Mouse (Mus musculus) gastrocnemius, postnatal 14 days (tissue): ENCODE measurements around the gene Cers1. TPM values are rescaled to one million over a fixed set of nuclear protein-coding genes. Genes with fewer than 3 reads are reported as not detected.
A peak's percentile ranks its signal among the peaks of the same experiment; 100 is the strongest.

Experiments
- DNase-seq: peaks from one replicate; pipeline ENCODE4 v3.0.0; 2021; ENCODE audit warnings: mixed read lengths
- intact Hi-C: fragments of 180-260 bp; cut with DNase I; formaldehyde crosslinking; loops from one replicate; pipeline ENCODE4 v1.15.1; 2025; ENCODE audit warnings: low total_unique reads
- total RNA-seq, 2 experiments: library from RNA; stranded (reverse); gene quantifications; 2 replicates each; pipeline ENCODE4 v1.2.3; 2021

Cers1 gene
- total RNA-seq, 2 experiments from 2014 or later = 14.5 to 24.5 TPM

GRCm38 (mm10) chr8:70302901-70303300, 12.7 kb upstream of the Cers1 start:
- no peak for DNase-seq
- intact Hi-C loops = no loop called here

- peak; percentile 34 for DNase-seq
- intact Hi-C loops = no loop called here
These were observed 6.3 kb upstream of the Cers1 start for GRCm38 (mm10) chr8:70309311-70309710.

GRCm38 (mm10) chr8:70313399-70313798, 2.2 kb upstream of the Cers1 start:
- peak; percentile 82 for DNase-seq
- intact Hi-C loops = no loop called here

- intact Hi-C loops = no loop called here
- DNase-seq = peak; percentile 66
These were observed 1.2 kb downstream of the Cers1 start for GRCm38 (mm10) chr8:70316511-70317504.

- peak; percentile 30 for DNase-seq
- intact Hi-C loops = no loop called here
These were observed 2.3 kb downstream of the Cers1 start for GRCm38 (mm10) chr8:70317872-70318271.

GRCm38 (mm10) chr8:70323716-70324115, 8.1 kb downstream of the Cers1 start:
- intact Hi-C loops = no loop called here
- no peak for DNase-seq

- DNase-seq = no peak
These were observed 11.9 kb downstream of the Cers1 start for GRCm38 (mm10) chr8:70327512-70327911.

GRCm38 (mm10) chr8:70329124-70329834, 13.7 kb downstream of the Cers1 start, which contains the start of gene Gdf1:
Gene Gdf1, plus strand, starts transcription at chr8:70329817.
- DNase-seq = no peak
- intact Hi-C loops = no loop called here

More at GRCm38 (mm10) chr8:70327512-70327911, 11.9 kb downstream of the Cers1 start:
- intact Hi-C loops = no loop called here

- intact Hi-C loops = loop anchor here (5.0 kb wide), 1 partner anchor 172 kb away; no protein-coding TSS in a partner anchor
These were observed 14.5 kb downstream of the Cers1 start for GRCm38 (mm10) chr8:70329835-70330740.

GRCm38 (mm10) chr8:70330741-70331364, 15.3 kb downstream of the Cers1 start:
- intact Hi-C loops = loop anchor here (5.0 kb wide), 1 partner anchor 171 kb away; no protein-coding TSS in a partner anchor
- DNase-seq = no peak

More at GRCm38 (mm10) chr8:70329835-70330740, 14.5 kb downstream of the Cers1 start:
- no peak for DNase-seq

- intact Hi-C loops = loop anchor here (5.0 kb wide), 1 partner anchor 171 kb away; no protein-coding TSS in a partner anchor
- no peak for DNase-seq
These were observed 16.0 kb downstream of the Cers1 start for GRCm38 (mm10) chr8:70331526-70331925.

- intact Hi-C loops = loop anchor here (5.0 kb wide), 1 partner anchor 170 kb away; no protein-coding TSS in a partner anchor
- peak; percentile 78 for DNase-seq
These were observed 16.7 kb downstream of the Cers1 start for GRCm38 (mm10) chr8:70332070-70332877.

GRCm38 (mm10) chr8:70332878-70333202, 17.3 kb downstream of the Cers1 start:
- DNase-seq = no peak
- intact Hi-C loops = loop anchor here (5.0 kb wide), 1 partner anchor 169 kb away; no protein-coding TSS in a partner anchor

GRCm38 (mm10) chr8:70338931-70339330, 23.4 kb downstream of the Cers1 start:
- no peak for DNase-seq
- intact Hi-C loops = no loop called here

GRCm38 (mm10) chr8:70340659-70341058, 25.1 kb downstream of the Cers1 start:
- intact Hi-C loops = no loop called here

GRCm38 (mm10) chr8:70342007-70342406, 26.4 kb downstream of the Cers1 start:
- intact Hi-C loops = no loop called here
- DNase-seq = no peak

More at GRCm38 (mm10) chr8:70340659-70341058, 25.1 kb downstream of the Cers1 start:
- no peak for DNase-seq

GRCm38 (mm10) chr8:70343076-70343475, 27.5 kb downstream of the Cers1 start:
- intact Hi-C loops = no loop called here
- no peak for DNase-seq

GRCm38 (mm10) chr8:70343696-70344095, 28.1 kb downstream of the Cers1 start:
- no peak for DNase-seq
- intact Hi-C loops = no loop called here
